Mouse (Mus musculus): ENCODE results near the gene Zfp462. TPM values are rescaled to one million over a fixed set of nuclear protein-coding genes. Genes with fewer than 3 reads are reported as not detected.

The Zfp462 gene
- total and polyA plus RNA-seq, 3 experiments = 5.0 to 7.6 (median 7.5) TPM

GRCm38 (mm10) chr4:55033452-55033851, 88.6 kb downstream of the Zfp462 start:
- Histone ChIP-seq H3K4me1 (ENCODE audit: control insufficient read depth, insufficient read depth, low read length) (peaks cover 1% of the 10 kb centered on the region; the same call in 1 of the 2 replicates), H3K36me3 (ENCODE audit: control insufficient read depth, insufficient read depth, low read length) (peaks cover 2% of the 10 kb centered on the region; the same call in 1 of the 2 replicates)
- intact Hi-C loops (cut with DNase I) = no loop called here

GRCm38 (mm10) chr4:55038139-55038538, 93.3 kb downstream of the Zfp462 start:
- 85% methylated on average over 6 of the region's 6 CpGs for WGBS
- Histone ChIP-seq H3K4me1 (ENCODE audit: control insufficient read depth, insufficient read depth, low read length) (peaks cover 12% of the 10 kb centered on the region), H3K79me2 (replicated peaks; ENCODE audit: control insufficient read depth, insufficient read depth, low read length) (no peaks in the 10 kb centered on the region; the same call in 1 of the 2 replicates), H3K36me3 (ENCODE audit: control insufficient read depth, insufficient read depth, low read length) (peaks cover 11% of the 10 kb centered on the region; the same call in 1 of the 2 replicates), H3K9ac (ENCODE audit: low read depth, low read length) (no peak overlapping the region), H3K27ac (no peak overlapping the region), H3K27me3 (ENCODE audit: control insufficient read depth, insufficient read depth, low read length) (no peaks in the 10 kb centered on the region), H3K4me3 (no peak overlapping the region)
- DNase-seq = no peak
- no peak for TF ChIP-seq EP300 (IDR thresholded peaks at IDR 0.05; ENCODE audit: insufficient read depth, low read depth, low read length)
- TF ChIP-seq POLR2A (IDR thresholded peaks at IDR 0.05; ENCODE audit: insufficient read depth, low read depth, low read length) = no peak
- no peak for TF ChIP-seq CTCF (IDR thresholded peaks at IDR 0.05)
- intact Hi-C loops (cut with DNase I) = no loop called here

More at GRCm38 (mm10) chr4:55033452-55033851, 88.6 kb downstream of the Zfp462 start:
- WGBS = 88% methylated on average over 6 of the region's 6 CpGs
- DNase-seq = no peak
- Histone ChIP-seq H3K79me2 (replicated peaks; ENCODE audit: control insufficient read depth, insufficient read depth, low read length) (no peaks in the 10 kb centered on the region), H3K4me3 (no peak overlapping the region), H3K27me3 (ENCODE audit: control insufficient read depth, insufficient read depth, low read length) (no peaks in the 10 kb centered on the region), H3K27ac (no peak overlapping the region), H3K9ac (ENCODE audit: low read depth, low read length) (no peak overlapping the region)
- TF ChIP-seq CTCF (IDR thresholded peaks at IDR 0.05) (no peak), POLR2A (IDR thresholded peaks at IDR 0.05; ENCODE audit: insufficient read depth, low read depth, low read length) (no peak)

GRCm38 (mm10) chr4:55040258-55040964, 95.6 kb downstream of the Zfp462 start:
- Histone ChIP-seq H3K4me3 (no peak overlapping the region), H3K27ac (no peak overlapping the region), H3K27me3 (ENCODE audit: control insufficient read depth, insufficient read depth, low read length) (no peaks in the 10 kb centered on the region), H3K9ac (ENCODE audit: low read depth, low read length) (no peak overlapping the region), H3K79me2 (replicated peaks; ENCODE audit: control insufficient read depth, insufficient read depth, low read length) (no peaks in the 10 kb centered on the region; the same call in 1 of the 2 replicates), H3K4me1 (ENCODE audit: control insufficient read depth, insufficient read depth, low read length) (peaks cover 13% of the 10 kb centered on the region), H3K36me3 (ENCODE audit: control insufficient read depth, insufficient read depth, low read length) (peaks cover 13% of the 10 kb centered on the region; the same call in 1 of the 2 replicates)
- intact Hi-C loops (cut with DNase I) = loop anchor here (5.0 kb wide), 2 partner anchors 37 to 93 kb away; partner anchors contain the start of gene Zfp462
- WGBS = 53% methylated on average over 8 of the region's 8 CpGs
- no peak for TF ChIP-seq POLR2A (IDR thresholded peaks at IDR 0.05; ENCODE audit: insufficient read depth, low read depth, low read length)
- no peak for TF ChIP-seq EP300 (IDR thresholded peaks at IDR 0.05; ENCODE audit: insufficient read depth, low read depth, low read length)
- TF ChIP-seq CTCF (IDR thresholded peaks at IDR 0.05) = no peak
- no peak for DNase-seq

- no peaks in the 10 kb centered on the region for H3K27me3 ChIP-seq (ENCODE audit: control insufficient read depth, insufficient read depth, low read length)
- peaks cover 13% of the 10 kb centered on the region for H3K4me1 ChIP-seq (ENCODE audit: control insufficient read depth, insufficient read depth, low read length)
- TF ChIP-seq EP300 (IDR thresholded peaks at IDR 0.05; ENCODE audit: insufficient read depth, low read depth, low read length) = no peak
- no peak for TF ChIP-seq POLR2A (IDR thresholded peaks at IDR 0.05; ENCODE audit: insufficient read depth, low read depth, low read length)
- no peak for TF ChIP-seq CTCF (IDR thresholded peaks at IDR 0.05)
- 60% methylated on average over 6 of the region's 6 CpGs for WGBS
- H3K9ac ChIP-seq (ENCODE audit: low read depth, low read length) = no peak overlapping the region
- intact Hi-C loops (cut with DNase I) = loop anchor here (5.0 kb wide), 2 partner anchors 36 to 94 kb away; partner anchors contain the start of gene Zfp462
- H3K27ac ChIP-seq = peak overlapping the region; percentile 36
- H3K36me3 ChIP-seq (ENCODE audit: control insufficient read depth, insufficient read depth, low read length) = peaks cover 13% of the 10 kb centered on the region; the same call in 1 of the 2 replicates
- DNase-seq = no peak
- no peak overlapping the region for H3K4me3 ChIP-seq
- H3K79me2 ChIP-seq (replicated peaks; ENCODE audit: control insufficient read depth, insufficient read depth, low read length) = no peaks in the 10 kb centered on the region; the same call in 1 of the 2 replicates
Measured at GRCm38 (mm10) chr4:55041106-55041730, 96.4 kb downstream of the Zfp462 start.

- Histone ChIP-seq H3K9ac (ENCODE audit: low read depth, low read length) (no peak overlapping the region), H3K36me3 (ENCODE audit: control insufficient read depth, insufficient read depth, low read length) (peaks cover 13% of the 10 kb centered on the region; the same call in 1 of the 2 replicates), H3K4me3 (no peak overlapping the region), H3K27me3 (ENCODE audit: control insufficient read depth, insufficient read depth, low read length) (no peaks in the 10 kb centered on the region), H3K4me1 (ENCODE audit: control insufficient read depth, insufficient read depth, low read length) (peaks cover 13% of the 10 kb centered on the region), H3K79me2 (replicated peaks; ENCODE audit: control insufficient read depth, insufficient read depth, low read length) (no peaks in the 10 kb centered on the region; the same call in 1 of the 2 replicates), H3K27ac (peak overlapping the region; percentile 72)
- DNase-seq = peak in 1 of 2 experiments; percentile 24
- intact Hi-C loops (cut with DNase I) = loop anchor here (5.0 kb wide), 2 partner anchors 35 to 95 kb away; partner anchors contain the start of gene Zfp462
- TF ChIP-seq POLR2A (IDR thresholded peaks at IDR 0.05; ENCODE audit: insufficient read depth, low read depth, low read length) (no peak), CTCF (IDR thresholded peaks at IDR 0.05) (no peak), EP300 (IDR thresholded peaks at IDR 0.05; ENCODE audit: insufficient read depth, low read depth, low read length) (no peak)
- WGBS = 42% methylated on average over 4 of the region's 4 CpGs
Measured at GRCm38 (mm10) chr4:55042573-55042972, 97.7 kb downstream of the Zfp462 start.
